Mouse (Mus musculus): ENCODE measurements around the gene Ttll5.

GRCm38 (mm10) chr12:85967812-85968211, 143.4 kb downstream of the Ttll5 start:
- no peak for TF ChIP-seq POLR2A (IDR thresholded peaks at IDR 0.05; ENCODE audit: low read depth, low read length)
- no peak for TF ChIP-seq CTCF (IDR thresholded peaks at IDR 0.05; ENCODE audit: extremely low read depth, insufficient read depth, insufficient read length, insufficient replicate concordance)

Data from spleen, adult 2 months (tissue).